Mouse (Mus musculus): ENCODE data around the gene Clmp.

Gene Clmp

DNA sequence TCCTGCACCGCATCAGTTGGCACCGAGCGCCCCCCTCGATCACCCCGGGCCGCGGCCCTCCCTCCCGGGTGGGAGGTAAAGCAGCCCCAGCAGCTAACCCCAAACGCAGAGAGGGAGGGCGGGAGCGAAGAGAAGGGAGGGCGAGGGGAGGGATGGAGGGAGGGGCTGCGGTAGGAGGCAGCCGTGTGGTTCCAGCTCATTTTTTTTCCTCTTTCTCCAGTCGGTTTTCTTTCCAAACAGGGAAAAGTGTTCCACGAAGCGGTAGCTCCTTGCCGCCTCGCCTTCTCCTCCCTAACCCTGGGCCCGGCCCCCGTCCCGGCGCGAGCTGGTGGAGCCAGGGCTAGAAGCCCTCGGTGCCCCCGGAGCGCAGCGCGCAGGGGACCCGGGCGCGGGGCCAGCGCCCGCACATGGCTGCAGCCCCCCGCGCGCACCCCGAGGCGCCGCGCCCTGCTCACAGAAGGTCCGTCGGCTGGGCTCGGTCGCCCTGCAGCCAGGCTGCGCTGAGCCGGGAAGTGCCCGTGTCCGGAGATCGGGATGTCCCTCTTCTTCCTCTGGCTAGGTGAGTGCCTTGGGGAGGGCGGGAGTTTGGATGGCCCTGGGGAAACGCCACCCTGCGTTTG, at the start of gene Clmp:
Clmp (plus strand) TSS at position 162 of the 620 bp plus-strand sequence.
- peak; percentile 52 for DNase-seq

DNA sequence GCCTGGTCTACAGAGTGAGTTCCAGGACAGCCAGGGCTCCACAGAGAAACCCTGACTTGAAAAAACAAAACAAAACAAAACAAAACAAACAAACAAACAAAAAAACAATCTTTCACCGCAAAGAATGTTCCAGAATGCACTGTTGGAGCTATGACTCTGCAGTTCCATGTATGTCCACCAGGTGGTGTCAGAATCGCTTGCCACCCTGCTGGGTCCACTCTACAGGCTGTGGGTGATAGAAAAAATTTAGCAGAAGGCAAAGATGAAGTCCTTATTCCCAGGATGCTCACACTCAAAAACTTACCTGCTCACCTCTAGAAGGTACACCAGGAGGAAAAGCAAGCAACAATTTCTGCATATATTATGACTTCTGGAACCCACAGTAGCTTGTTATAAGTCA, 49.7 kb upstream of the Clmp start:
- peak; percentile 67 for DNase-seq

GRCm38 (mm10) chr9:40637705-40638393, 47.9 kb upstream of the Clmp start:
- no peak for DNase-seq

GRCm38 (mm10) chr9:40638394-40639049, 47.2 kb upstream of the Clmp start:
- peak; percentile 59 for DNase-seq

DNA sequence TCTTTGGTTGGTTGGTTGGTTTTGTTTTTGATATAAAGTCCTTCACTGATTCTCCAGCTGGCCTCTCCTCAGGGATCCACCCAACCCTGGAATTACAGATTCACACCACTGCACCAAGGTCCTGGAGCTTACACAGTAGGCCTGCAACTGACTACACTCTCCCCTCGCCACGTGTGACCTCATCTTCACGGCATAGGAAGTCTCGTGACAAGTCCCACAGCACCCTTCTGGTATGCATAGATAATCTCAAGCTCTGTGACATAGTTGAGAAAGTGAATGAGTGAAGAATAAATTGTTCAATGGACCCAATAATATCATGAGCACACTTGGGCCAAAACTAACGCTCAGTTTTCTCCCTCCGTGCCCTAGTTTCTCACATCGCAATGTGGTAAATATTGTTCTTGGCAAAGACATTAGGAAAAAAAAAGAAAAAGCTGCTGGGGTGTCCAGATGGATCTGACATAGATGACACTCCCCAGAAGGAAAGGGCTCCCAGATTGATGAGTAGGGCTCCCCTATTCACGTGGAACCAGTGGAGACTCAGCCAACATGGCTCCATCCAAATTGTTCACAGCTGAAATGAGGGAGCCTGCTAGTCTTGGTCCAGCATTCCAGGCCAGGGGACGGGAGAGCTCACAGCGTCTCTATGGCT, 46.1 kb upstream of the Clmp start:
- DNase-seq = no peak

GRCm38 (mm10) chr9:40641318-40641717, 44.4 kb upstream of the Clmp start:
- no peak for DNase-seq

DNA sequence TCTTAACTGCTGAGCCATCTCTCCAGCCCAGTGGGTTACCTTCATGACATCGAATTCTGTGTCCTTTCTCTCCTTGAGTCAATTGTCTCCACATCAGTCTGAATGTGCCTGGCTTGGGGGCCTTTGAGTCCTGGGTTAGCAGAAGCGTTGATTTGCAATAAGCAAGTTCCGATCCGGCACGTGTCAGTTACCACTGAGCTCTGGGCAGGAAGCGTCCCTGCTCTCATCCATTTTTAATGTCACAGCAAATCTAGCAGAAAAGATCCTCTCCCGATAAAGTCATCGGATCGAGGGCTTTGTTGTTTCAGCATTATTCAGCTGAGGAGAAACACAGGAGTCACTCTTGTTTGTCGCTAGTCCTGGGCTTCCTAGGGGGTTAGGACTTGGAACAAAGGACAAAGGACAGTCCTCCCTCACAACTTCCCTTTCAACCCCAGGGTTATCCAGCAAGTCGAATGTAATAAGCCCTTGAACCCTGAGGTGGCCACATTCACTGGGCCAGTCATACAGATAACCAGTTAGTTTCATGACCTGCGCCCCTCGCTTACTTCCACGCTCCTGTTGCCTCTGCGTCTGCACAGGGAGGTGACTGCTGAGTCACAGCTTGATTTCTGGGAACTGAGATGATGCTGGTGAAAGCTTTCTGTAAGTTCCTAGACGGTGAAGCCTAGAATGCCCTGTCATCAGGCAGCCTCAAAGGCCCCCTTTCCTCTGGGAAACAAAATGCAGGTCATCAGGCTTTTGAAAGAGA, 43.1 kb upstream of the Clmp start:
- no peak for DNase-seq

DNA sequence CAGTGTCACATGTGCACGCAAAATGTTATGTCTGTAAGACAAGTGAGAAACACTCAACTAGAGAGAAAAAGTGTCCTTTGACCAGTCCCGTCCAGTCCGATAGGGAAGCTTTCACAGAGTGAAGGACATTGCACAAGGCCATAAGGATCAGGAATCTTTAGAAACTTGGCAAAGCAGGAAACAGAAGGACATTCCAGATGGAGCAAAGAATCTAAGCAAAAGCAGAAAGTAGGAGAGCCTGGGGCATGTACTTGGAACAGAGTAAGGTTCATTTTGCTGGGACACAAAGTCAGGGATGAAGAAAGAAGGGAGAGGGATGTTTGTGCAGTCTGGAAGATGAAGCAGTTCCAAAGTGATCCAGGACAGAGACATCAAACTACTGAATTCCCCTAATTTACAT, 36.3 kb upstream of the Clmp start:
- no peak for DNase-seq

GRCm38 (mm10) chr9:40649983-40650382, 35.8 kb upstream of the Clmp start:
- DNase-seq = no peak

GRCm38 (mm10) chr9:40651239-40651859, 34.4 kb upstream of the Clmp start:
- no peak for DNase-seq

DNA sequence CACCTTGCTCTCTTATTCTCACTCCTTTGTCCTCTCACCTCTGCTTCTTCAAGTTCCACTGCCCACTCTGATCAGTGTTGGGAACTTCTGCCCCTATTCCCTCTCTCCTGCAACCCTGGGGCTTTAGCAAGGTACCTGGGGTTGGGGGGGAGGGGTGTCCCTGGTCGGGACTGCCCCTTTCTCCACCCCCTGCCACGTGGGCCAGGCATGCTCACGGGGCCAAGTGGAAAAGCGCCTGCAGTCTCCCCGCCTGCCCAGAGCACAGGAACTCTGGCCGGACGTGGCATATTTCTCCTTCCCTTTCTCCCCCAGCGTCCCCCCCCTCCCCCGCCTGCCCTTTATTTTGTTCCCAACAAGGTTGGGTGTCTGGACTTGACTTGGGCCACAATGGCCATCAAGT, 33.0 kb upstream of the Clmp start:
- DNase-seq = no peak

- DNase-seq = no peak
Observed at GRCm38 (mm10) chr9:40666190-40666803, 19.5 kb upstream of the Clmp start.

GRCm38 (mm10) chr9:40670313-40670712, 15.4 kb upstream of the Clmp start, which contains the start of gene Gm21915:
Gene Gm21915, plus strand, starts transcription at chr9:40670613.
- DNase-seq = no peak

DNA sequence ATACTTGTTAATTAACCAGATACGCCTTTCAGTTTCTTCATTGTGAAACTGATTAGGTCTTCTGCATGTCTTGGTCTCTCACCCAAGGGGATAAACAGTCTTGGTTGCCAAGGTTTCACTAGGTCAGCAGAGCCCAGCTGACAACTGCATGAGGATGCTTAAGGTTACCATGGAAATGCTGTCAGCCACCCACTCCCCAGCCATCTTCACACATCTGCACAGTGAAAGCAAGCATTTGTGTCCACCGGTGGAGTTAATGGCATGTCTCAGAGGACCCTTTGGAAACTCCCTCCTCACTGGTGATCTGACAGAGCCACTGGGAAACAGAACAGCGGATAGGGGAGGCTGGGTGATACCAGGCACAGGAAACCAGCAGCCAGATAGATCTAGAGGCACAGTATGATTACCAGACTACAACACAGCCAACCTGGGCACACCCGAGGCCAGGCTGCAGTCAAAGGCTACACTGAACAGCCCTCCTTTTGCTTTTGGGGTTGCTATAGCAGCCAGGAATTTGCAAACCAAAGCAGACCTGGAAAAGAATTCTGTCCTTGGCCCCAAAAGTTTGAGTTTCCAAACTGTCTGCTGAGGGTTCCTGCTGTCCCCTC, 14.3 kb upstream of the Clmp start:
- DNase-seq = no peak

DNA sequence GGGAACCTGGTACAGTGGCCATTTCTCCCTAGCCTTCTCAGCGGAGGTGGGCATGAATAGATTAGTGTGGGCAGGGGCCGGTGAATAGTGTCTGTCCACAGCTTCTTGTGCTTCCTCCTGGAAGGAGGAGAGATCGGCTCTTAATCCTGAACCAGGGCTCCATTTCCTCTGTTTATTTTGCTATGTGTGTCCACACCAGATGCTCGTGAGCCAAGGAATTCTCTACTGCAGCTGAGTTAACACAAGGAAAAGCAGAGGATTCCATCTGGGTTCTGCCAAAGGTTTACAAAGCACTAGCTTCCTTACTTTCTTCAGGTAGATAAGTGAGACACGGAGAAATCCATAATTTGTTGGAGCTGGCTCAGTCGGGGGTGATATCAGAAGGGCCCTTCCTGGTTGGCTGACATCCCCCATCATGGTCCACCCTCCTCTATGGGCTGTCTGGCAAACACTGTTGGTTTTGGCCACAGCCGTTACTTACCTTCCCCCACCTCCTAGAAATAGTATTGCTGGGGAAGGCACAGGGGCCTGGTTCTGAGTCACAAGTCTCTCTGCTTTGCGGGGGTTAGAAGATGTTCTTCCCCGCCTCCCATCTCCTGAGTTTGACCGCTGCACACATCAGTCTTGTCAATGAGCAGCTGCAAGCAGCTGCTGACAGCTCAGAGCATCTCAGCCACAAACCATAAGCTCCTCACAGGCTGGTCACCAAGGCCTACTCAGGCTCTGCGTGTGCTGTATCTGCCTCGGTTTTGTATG, 10.4 kb upstream of the Clmp start:
- DNase-seq = no peak

GRCm38 (mm10) chr9:40678653-40679052, 7.1 kb upstream of the Clmp start:
- no peak for DNase-seq

GRCm38 (mm10) chr9:40686421-40686899, 698 bp downstream of the Clmp start:
- DNase-seq = no peak

DNA sequence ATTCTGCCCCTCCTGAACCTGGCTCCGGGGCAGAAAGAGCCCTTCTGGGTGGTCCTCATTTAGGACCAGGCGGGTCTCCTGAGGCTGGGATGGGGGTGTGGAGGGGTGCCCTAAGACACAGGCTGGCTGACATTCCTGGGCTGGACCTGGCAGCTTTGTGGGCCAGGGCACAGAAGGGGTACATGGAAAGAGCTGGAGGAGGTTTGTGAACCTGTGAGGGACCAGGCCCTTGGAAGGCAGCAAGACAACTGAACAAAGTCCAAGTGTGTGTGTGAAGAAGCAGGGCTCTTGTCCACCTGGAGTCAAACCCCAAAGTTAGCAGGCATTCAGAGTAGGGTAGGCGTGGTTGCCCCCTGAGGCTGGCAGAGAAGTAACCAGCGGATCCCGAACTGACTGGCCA, 1.3 kb downstream of the Clmp start:
- no peak for DNase-seq

DNA sequence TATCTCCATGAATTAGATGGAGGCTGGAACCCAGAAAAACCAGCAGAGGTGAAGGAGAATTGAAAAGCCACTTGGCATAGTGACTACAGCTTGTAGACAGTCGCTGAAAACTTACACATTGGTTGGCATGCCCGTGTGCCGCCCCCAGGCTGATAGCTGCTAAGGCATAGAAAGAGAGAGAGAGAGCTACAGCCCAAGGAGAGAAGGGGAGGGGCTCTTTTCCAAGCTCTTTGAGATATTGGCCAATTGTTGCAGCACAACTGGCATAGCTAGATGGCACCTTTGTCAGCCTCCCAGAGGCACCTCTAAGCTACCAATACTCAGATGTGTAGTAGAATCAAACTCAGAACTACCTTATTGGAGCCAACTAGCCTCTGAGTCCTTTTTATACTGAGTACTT, 1.8 kb downstream of the Clmp start:
- DNase-seq = no peak

- no peak for DNase-seq
Observed at GRCm38 (mm10) chr9:40690511-40690910, 4.7 kb downstream of the Clmp start.

GRCm38 (mm10) chr9:40693026-40693425, 7.3 kb downstream of the Clmp start:
- DNase-seq = no peak

All from cerebellum, adult 11 months (tissue).